Mouse (Mus musculus) MEL (cell line): ENCODE measurements around the gene Parp1. TPM values are rescaled to one million over a fixed set of nuclear protein-coding genes. Genes with fewer than 3 reads are reported as not detected.
"Not testable (repeated sequence)": the region's sequence is repeated elsewhere in the genome, so short reads cannot be mapped to it uniquely, and the experiment has no call there.

Experiments
- DNase-seq: peaks from one replicate; pipeline ENCODE4 v3.0.0; 2011; ENCODE audit warnings: low read depth, low spot score
- H3K27ac ChIP-seq: 2 replicates; pipeline ENCODE4 v1.5.1; 2012; ENCODE audit warnings: low read depth, mild to moderate bottlenecking, control low read depth, low read length, moderate library complexity; ENCODE audit not compliant: control insufficient read depth
- H3K27me3 ChIP-seq, 2 experiments: fragments of 150-350 bp in 1 of 2; sonication (generic) in 1 of 2; 2 replicates each; pipeline ENCODE4 v1.6.1; 2012; ENCODE audit warnings: low read length in 2 of 2, mild to moderate bottlenecking in 2 of 2, improper control_type of control experiment in 1 of 2, moderate library complexity in 1 of 2; ENCODE audit not compliant: insufficient read depth in 2 of 2, control insufficient read depth in 1 of 2
- H3K36me3 ChIP-seq, 2 experiments: 2 replicates each; pipeline ENCODE4 v1.6.1; 2012 to 2014; ENCODE audit warnings: low read length in 2 of 2, improper control_type of control experiment in 1 of 2, inconsistent platforms in 1 of 2, mild to moderate bottlenecking in 1 of 2; ENCODE audit not compliant: insufficient read depth in 2 of 2, control insufficient read depth in 1 of 2
- H3K4me1 ChIP-seq, 2 experiments: fragments of 150-350 bp in 1 of 2; sonication (generic) in 1 of 2; 2 replicates each; pipeline ENCODE4 v1.6.1; 2012; ENCODE audit warnings: low read length in 2 of 2, improper control_type of control experiment in 1 of 2, mild to moderate bottlenecking in 1 of 2; ENCODE audit not compliant: insufficient read depth in 2 of 2, control insufficient read depth in 1 of 2
- H3K4me3 ChIP-seq, 2 experiments: fragments of 150-350 bp in 1 of 2; sonication (generic) in 1 of 2; 2 replicates each; pipeline ENCODE4 v1.5.1; 2012; ENCODE audit warnings: low read depth in 2 of 2, low read length in 2 of 2, mild to moderate bottlenecking in 2 of 2, moderate library complexity in 2 of 2, control low read depth in 1 of 2, improper control_type of control experiment in 1 of 2; ENCODE audit not compliant: control insufficient read depth in 1 of 2, insufficient read depth in 1 of 2
- H3K79me2 ChIP-seq: 2 replicates; pipeline ENCODE4 v1.6.1; 2012; ENCODE audit warnings: mild to moderate bottlenecking, low read length, moderate library complexity; ENCODE audit not compliant: control insufficient read depth, poor library complexity, insufficient read depth
- H3K9ac ChIP-seq: 2 replicates; pipeline ENCODE4 v1.6.1; 2012; ENCODE audit warnings: low read depth, mild to moderate bottlenecking, control low read depth, low read length, moderate library complexity; ENCODE audit not compliant: control insufficient read depth, poor library complexity, severe bottlenecking
- H3K9me3 ChIP-seq: fragments of 150-350 bp; sonication (generic); replicated peaks from 2 replicates; pipeline ENCODE4 v1.6.1; 2012; ENCODE audit warnings: mild to moderate bottlenecking, low read length, improper control_type of control experiment, moderate library complexity; ENCODE audit not compliant: insufficient read depth
- E2F4 ChIP-seq: IDR thresholded peaks from 2 replicates; pipeline ENCODE4 v1.6.1; 2011; ENCODE audit warnings: low read depth, low read length, improper control_type of control experiment, borderline replicate concordance
- EP300 ChIP-seq, 2 experiments: IDR thresholded peaks; 2 replicates each; pipeline ENCODE4 v1.6.1; 2011; ENCODE audit warnings: improper control_type of control experiment in 2 of 2, low read length in 2 of 2, low read depth in 1 of 2, mild to moderate bottlenecking in 1 of 2
- GABPA ChIP-seq: IDR thresholded peaks from 2 replicates; pipeline ENCODE4 v1.6.1; 2012; ENCODE audit warnings: low read depth, mild to moderate bottlenecking, inconsistent platforms, low read length, improper control_type of control experiment, moderate library complexity
- KAT2A ChIP-seq: conservative IDR thresholded peaks from 2 replicates; pipeline ENCODE4 v1.6.1; 2012; ENCODE audit warnings: low read depth, low read length, improper control_type of control experiment, inconsistent platforms
- MEF2A ChIP-seq: IDR thresholded peaks from 2 replicates; pipeline ENCODE4 v1.6.1; 2014; ENCODE audit warnings: low read depth, mild to moderate bottlenecking, inconsistent platforms, low read length, improper control_type of control experiment; ENCODE audit not compliant: poor library complexity, insufficient replicate concordance, severe bottlenecking; ENCODE audit errors: extremely low read depth
- MYC ChIP-seq: IDR thresholded peaks from 2 replicates; pipeline ENCODE4 v1.6.1; 2011; ENCODE audit warnings: low read depth, mild to moderate bottlenecking, low read length, improper control_type of control experiment, moderate library complexity
- POLR2A ChIP-seq, 2 experiments: IDR thresholded peaks; 2 replicates each; pipeline ENCODE4 v1.6.1; 2011 to 2012; ENCODE audit warnings: low read length in 2 of 2, mild to moderate bottlenecking in 2 of 2, control low read depth in 1 of 2, improper control_type of control experiment in 1 of 2, low read depth in 1 of 2, moderate library complexity in 1 of 2; ENCODE audit not compliant: control insufficient read depth in 1 of 2, insufficient read depth in 1 of 2, poor library complexity in 1 of 2
- RAD21 ChIP-seq: IDR thresholded peaks from 2 replicates; pipeline ENCODE4 v1.6.1; 2011; ENCODE audit warnings: mild to moderate bottlenecking, low read depth, low read length, improper control_type of control experiment
- RCOR1 ChIP-seq: IDR thresholded peaks from 2 replicates; pipeline ENCODE4 v1.6.1; 2012; ENCODE audit warnings: low read depth, mild to moderate bottlenecking, inconsistent platforms, low read length, improper control_type of control experiment
- TBP ChIP-seq: IDR thresholded peaks from 2 replicates; pipeline ENCODE4 v1.8.0; 2011; ENCODE audit warnings: low read depth, low read length, improper control_type of control experiment
- TCF12 ChIP-seq: IDR thresholded peaks from 2 replicates; pipeline ENCODE4 v1.6.1; 2014; ENCODE audit warnings: low read depth, mild to moderate bottlenecking, inconsistent platforms, low read length, improper control_type of control experiment, moderate library complexity
- USF1 ChIP-seq: IDR thresholded peaks from 2 replicates; pipeline ENCODE4 v1.6.1; 2014; ENCODE audit warnings: low read depth, mild to moderate bottlenecking, inconsistent platforms, low read length, improper control_type of control experiment, moderate library complexity
- USF2 ChIP-seq, 2 experiments: IDR thresholded peaks; 2 replicates each; pipeline ENCODE4 v1.6.1; 2011 to 2012; ENCODE audit warnings: improper control_type of control experiment in 2 of 2, low read length in 2 of 2, borderline replicate concordance in 1 of 2, inconsistent platforms in 1 of 2, low read depth in 1 of 2, mild to moderate bottlenecking in 1 of 2; ENCODE audit not compliant: insufficient read depth in 1 of 2
- ZKSCAN1 ChIP-seq: IDR thresholded peaks from 2 replicates; pipeline ENCODE4 v1.6.1; 2012; ENCODE audit warnings: low read depth, mild to moderate bottlenecking, inconsistent platforms, low read length, improper control_type of control experiment, moderate library complexity
- polyA plus RNA-seq, 2 experiments: library from polyadenylated mRNA; stranded (reverse) in 1 of 2; unstranded in 1 of 2; fragments of >175 nt in 1 of 2; fragments of >200 nt in 1 of 2; gene quantifications; 2 replicates each; pipeline versions ENCODE4 v1.2.1 to v1.2.4; 2012; ENCODE audit warnings: low replicate concordance in 2 of 2, low read depth in 1 of 2; ENCODE audit not compliant: insufficient read length in 2 of 2, insufficient read depth in 1 of 2, missing spikeins in 1 of 2
- total RNA-seq: library from RNA; depleted of rRNA; stranded (reverse); fragments of 300-350 nt; gene quantifications from 2 replicates; pipeline ENCODE4 v1.2.3, GENCODE M21; 2012

Gene Parp1
- total and polyA plus RNA-seq, 3 experiments = 136 to 188 (median 140) TPM

DNA sequence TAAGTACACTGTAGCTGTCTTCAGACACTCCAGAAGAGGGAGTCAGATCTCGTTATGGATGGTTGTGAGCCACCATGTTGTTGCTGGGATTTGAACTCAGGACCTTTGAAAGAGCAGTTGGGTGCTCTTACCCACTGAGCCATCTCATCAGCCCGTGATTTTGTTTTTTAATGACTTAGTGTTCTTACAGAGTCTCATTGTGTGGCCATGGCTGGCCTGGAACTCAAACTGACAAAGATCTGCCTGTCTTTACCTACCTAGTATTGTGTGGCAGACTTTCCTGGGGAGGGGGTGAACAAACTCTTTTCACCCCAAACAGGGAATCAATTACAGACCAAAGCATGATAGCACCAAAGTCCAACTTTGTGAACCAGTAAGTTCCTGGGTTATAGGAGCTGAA lies 69.1 kb downstream of the Parp1 start:
- H3K9me3 ChIP-seq, H3K9ac ChIP-seq, H3K36me3 ChIP-seq, H3K27me3 ChIP-seq, H3K27ac ChIP-seq, DNase-seq, H3K4me3 ChIP-seq: not testable (repeated sequence)
- Histone ChIP-seq H3K4me1 (peaks cover 0 to 14% of the 10 kb centered on the region in 2 experiments; a peak in 2 of 4 replicates), H3K79me2 (peaks cover 29% of the 10 kb centered on the region)
- peak; percentile 73 for TF ChIP-seq TBP

DNA sequence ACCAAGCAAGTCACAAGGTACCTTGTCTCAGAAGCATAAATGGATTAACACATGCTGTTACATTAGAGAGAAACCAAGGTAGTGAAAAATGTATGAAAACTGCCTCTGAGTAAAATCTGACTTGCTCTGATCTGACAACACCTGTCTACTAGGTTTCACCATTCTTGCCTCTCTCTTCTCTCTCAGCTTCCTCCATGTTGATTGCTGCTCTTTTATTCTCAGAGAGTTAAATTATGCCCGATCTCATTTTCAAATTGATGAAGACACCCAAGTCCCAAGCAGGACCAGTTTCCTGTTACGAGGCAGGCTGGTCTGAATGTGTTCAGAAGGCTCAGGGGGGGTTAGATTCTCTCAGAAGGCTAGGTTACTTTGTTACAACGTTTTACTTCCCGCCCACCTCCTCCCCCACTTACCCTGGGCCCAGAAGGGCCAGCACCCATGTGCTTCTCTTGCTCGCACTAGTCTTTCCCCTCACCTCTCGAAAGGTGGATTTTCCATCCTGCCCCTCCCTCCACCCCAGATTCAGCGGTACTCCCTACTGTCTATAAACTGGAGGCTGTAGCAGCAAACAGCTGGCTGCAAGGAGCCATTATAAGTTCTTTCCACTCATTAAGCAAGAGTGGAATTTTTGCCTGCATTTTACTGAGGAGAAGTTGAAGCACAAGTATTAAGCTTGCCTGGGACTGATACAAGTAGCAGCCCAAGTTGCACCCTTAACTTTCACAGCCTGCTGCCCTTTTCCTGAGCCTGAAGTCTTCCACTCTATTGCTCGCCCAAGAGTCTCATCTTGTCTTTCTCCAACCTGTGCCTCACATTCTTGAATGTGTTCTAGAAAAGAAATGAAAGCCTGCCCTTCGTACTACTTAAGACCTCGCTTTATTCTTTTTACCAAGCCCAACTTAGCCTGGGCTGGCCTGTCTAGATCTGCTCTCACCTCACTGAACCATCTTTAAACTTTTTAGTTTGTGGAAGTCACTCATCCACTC lies 71.0 kb downstream of the Parp1 start:
- H3K27ac ChIP-seq = peak overlapping the region; percentile 80
- TF ChIP-seq ZKSCAN1 (no peak), TCF12 (no peak), TBP (peak; percentile 92), RAD21 (no peak), KAT2A (no peak), USF1 (no peak), E2F4 (no peak), MYC (0 out of 2 replicates have a peak, but pooled peaks have one; percentile 16), EP300 (IDR thresholded peaks at IDR 0.05; ENCODE audit: low read depth in 1 of 2, low read length in 2 of 2) (no peak), POLR2A (IDR thresholded peaks at IDR 0.05; ENCODE audit: control insufficient read depth in 1 of 2, insufficient read depth in 1 of 2, low read depth in 1 of 2, low read length in 2 of 2, poor library complexity in 1 of 2) (peak; percentile 27 to 51; a peak in 1 of 4 replicates), GABPA (no peak), USF2 (IDR thresholded peaks at IDR 0.05; ENCODE audit: borderline replicate concordance in 1 of 2, insufficient read depth in 1 of 2, low read depth in 1 of 2, low read length in 2 of 2) (no peak), MEF2A (no peak), RCOR1 (no peak)
- H3K79me2 ChIP-seq = peaks cover 37% of the 10 kb centered on the region
- H3K27me3 ChIP-seq = no peaks in the 10 kb centered on the region
- H3K9me3 ChIP-seq = no peaks in the 10 kb centered on the region
- H3K36me3 ChIP-seq = peaks cover 0 to 21% of the 10 kb centered on the region in 2 experiments; a peak in 2 of 4 replicates
- peak overlapping the region; percentile 90 to 97 for H3K4me3 ChIP-seq
- DNase-seq = peak; percentile 66
- peaks cover 0 to 18% of the 10 kb centered on the region in 2 experiments; a peak in 2 of 4 replicates for H3K4me1 ChIP-seq
- H3K9ac ChIP-seq = peak overlapping the region; percentile 100
